ENCODE assay signal across 8 mouse cellular contexts in the genomic region with DNA sequence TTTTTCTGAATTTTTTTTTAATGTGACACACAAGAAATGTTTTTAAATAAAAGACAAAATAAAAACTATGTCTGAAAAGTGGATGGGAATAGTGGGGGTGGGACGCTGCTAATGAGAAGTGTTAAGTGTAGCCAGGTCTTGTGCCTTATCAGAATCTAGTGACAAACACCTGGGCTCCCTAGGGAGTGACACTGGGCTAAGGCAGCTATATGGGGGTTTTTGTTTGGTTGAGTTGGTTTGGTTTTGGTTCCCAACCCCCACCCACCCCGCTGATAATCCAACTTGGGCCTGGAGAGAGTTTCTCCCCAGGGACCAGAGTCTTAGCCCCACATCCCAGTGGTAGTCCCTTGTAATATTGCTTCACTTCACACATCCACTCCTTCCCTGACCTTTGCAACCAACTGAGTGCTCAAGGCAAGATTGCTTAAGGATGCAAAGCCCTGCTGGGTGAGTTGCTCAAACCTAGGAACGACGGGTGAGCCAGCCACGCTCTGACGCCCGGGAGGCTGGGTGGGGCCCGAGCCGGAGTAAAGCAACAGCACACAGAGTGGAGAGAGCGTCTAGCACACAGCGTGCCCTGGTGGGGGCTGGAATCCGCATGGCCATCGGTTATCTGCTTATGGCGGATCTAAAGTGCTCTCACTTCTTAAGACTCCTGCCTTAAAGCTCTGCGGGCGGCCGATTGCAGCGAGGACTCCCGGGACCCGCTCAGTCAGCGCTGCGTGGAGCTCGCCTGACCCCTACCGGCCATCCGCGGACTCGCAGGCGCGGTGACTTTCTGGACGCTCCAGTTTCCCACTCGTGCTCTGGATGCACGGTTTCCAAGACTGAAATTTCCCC. TPM values are rescaled to one million over a fixed set of nuclear protein-coding genes. Genes with fewer than 3 reads are reported as not detected.
DNase-seq lines count a peak whose midpoint lies in the region; ATAC-seq and TF ChIP-seq lines count a peak whose summit lies in the region.

No protein-coding gene starts in this region.

- H3K27ac ChIP-seq in heart, embryonic 14.5 days (replicated peaks in 1 of 2; ENCODE audit: control insufficient read depth in 1 of 2, insufficient read depth in 1 of 2, low read depth in 2 of 2, low read length in 2 of 2), result no peak overlapping the region
- peak overlapping the region; percentile 29; the same call in 1 of the 2 replicates for H3K27ac ChIP-seq in liver, embryonic 14.5 days
- no peak overlapping the region for H3K27ac ChIP-seq in neural tube, embryonic 11.5 days (ENCODE audit: low read depth, low read length)
- H3K27ac ChIP-seq in stomach, embryonic 16.5 days (ENCODE audit: low read length), result 0 out of 2 replicates have a peak overlapping the region, but pooled peaks have one; percentile 19

- peak overlapping the region; percentile 74 for H3K4me2 ChIP-seq in heart, embryonic 14.5 days (ENCODE audit: low read length)
- peak overlapping the region; percentile 90 for H3K4me2 ChIP-seq in liver, embryonic 14.5 days (ENCODE audit: low read depth)
- H3K4me2 ChIP-seq in neural tube, embryonic 11.5 days (ENCODE audit: low read depth), result peak overlapping the region; percentile 70
- peak overlapping the region; percentile 76 for H3K4me2 ChIP-seq in stomach, embryonic 16.5 days (ENCODE audit: low read depth, low read length)

- peaks cover 5 to 22% of the 10 kb centered on the region in 2 experiments for H3K4me1 ChIP-seq in heart, embryonic 14.5 days (ENCODE audit: control insufficient read depth in 2 of 2, insufficient read depth in 2 of 2, low read length in 2 of 2)
- H3K4me1 ChIP-seq in liver, embryonic 14.5 days (replicated peaks; ENCODE audit: control insufficient read depth in 2 of 2, insufficient read depth in 2 of 2, low read length in 1 of 2), result peaks cover 13 to 17% of the 10 kb centered on the region in 2 experiments
- no peaks in the 10 kb centered on the region; the same call in 1 of the 2 replicates for H3K4me1 ChIP-seq in neural tube, embryonic 11.5 days (ENCODE audit: control insufficient read depth, insufficient read depth, low read length)
- peaks cover 8% of the 10 kb centered on the region; the same call in 1 of the 2 replicates for H3K4me1 ChIP-seq in stomach, embryonic 16.5 days (ENCODE audit: control insufficient read depth, insufficient read depth, low read length)

- DNase-seq in CD4-positive helper T cell, adult 2 months (ENCODE audit: low read depth, low spot score), result peak; percentile 74
- DNase-seq in brain, embryonic 18.5 days (ENCODE audit: low read depth, low spot score), result peak; percentile 43
- DNase-seq in kidney, postnatal 14 days, result peak; percentile 88
- peak in 1 of 3 experiments; percentile 62 for DNase-seq in liver, embryonic 14.5 days (ENCODE audit: low read depth in 3 of 3, low spot score in 3 of 3)
- DNase-seq in neural tube, embryonic 11.5 days (ENCODE audit: low spot score), result peak; percentile 87

- peak overlapping the region; percentile 65; the same call in 1 of the 2 replicates for H3K9ac ChIP-seq in heart, embryonic 14.5 days (ENCODE audit: low read length)
- peak overlapping the region; percentile 53 for H3K9ac ChIP-seq in liver, embryonic 14.5 days (replicated peaks)
- H3K9ac ChIP-seq in neural tube, embryonic 11.5 days (ENCODE audit: low read length), result peak overlapping the region; percentile 20
- peak overlapping the region; percentile 73 for H3K9ac ChIP-seq in stomach, embryonic 16.5 days (ENCODE audit: low read length)

- ATAC-seq in erythroid progenitor cell, adult 5-6 weeks (replicated peaks; ENCODE audit: low FRiP score, poor library complexity, severe bottlenecking), result peak; percentile 71
- ATAC-seq in heart, embryonic 14.5 days (ENCODE audit: insufficient number of reproducible peaks, insufficient read depth, low FRiP score, low read depth), result peak; percentile 49
- peak; percentile 43 for ATAC-seq in liver, embryonic 14.5 days (ENCODE audit: insufficient read depth)
- ATAC-seq in neural tube, embryonic 11.5 days (ENCODE audit: insufficient read depth, low FRiP score, low TSS enrichment), result peak; percentile 69
- peak; percentile 84 for ATAC-seq in stomach, embryonic 16.5 days (ENCODE audit: insufficient read depth, low FRiP score)

- H3K9me3 ChIP-seq in heart, embryonic 14.5 days (ENCODE audit: control insufficient read depth, low read length), result no peaks in the 10 kb centered on the region
- no peaks in the 10 kb centered on the region for H3K9me3 ChIP-seq in liver, embryonic 14.5 days (ENCODE audit: control insufficient read depth, low read length)
- H3K9me3 ChIP-seq in neural tube, embryonic 11.5 days (ENCODE audit: control insufficient read depth, low read length), result no peaks in the 10 kb centered on the region
- no peaks in the 10 kb centered on the region for H3K9me3 ChIP-seq in stomach, embryonic 16.5 days (replicated peaks; ENCODE audit: control insufficient read depth, low read length)

- TF ChIP-seq CTCF in liver, embryonic 14.5 days (IDR thresholded peaks at IDR 0.05; ENCODE audit: low read depth), result peak; percentile 100

- peaks cover 5% of the 10 kb centered on the region; the same call in 1 of the 2 replicates for H3K36me3 ChIP-seq in heart, embryonic 14.5 days (ENCODE audit: control insufficient read depth, insufficient read depth, low read length)
- no peaks in the 10 kb centered on the region for H3K36me3 ChIP-seq in liver, embryonic 14.5 days (replicated peaks; ENCODE audit: control insufficient read depth, insufficient read depth, low read depth)
- H3K36me3 ChIP-seq in neural tube, embryonic 11.5 days (ENCODE audit: control insufficient read depth, insufficient read depth, low read length), result no peaks in the 10 kb centered on the region
- H3K36me3 ChIP-seq in stomach, embryonic 16.5 days (ENCODE audit: control insufficient read depth, insufficient read depth, low read length), result no peaks in the 10 kb centered on the region

- H3K27me3 ChIP-seq in heart, embryonic 14.5 days (ENCODE audit: control insufficient read depth, insufficient read depth, low read length), result peaks cover 24% of the 10 kb centered on the region
- H3K27me3 ChIP-seq in liver, embryonic 14.5 days (ENCODE audit: control insufficient read depth, insufficient read depth, low read length), result no peaks in the 10 kb centered on the region
- 0 out of 2 replicates have a peak, but pooled peaks cover 2% of the 10 kb centered on the region for H3K27me3 ChIP-seq in neural tube, embryonic 11.5 days (ENCODE audit: control insufficient read depth, insufficient read depth, low read length)
- H3K27me3 ChIP-seq in stomach, embryonic 16.5 days (ENCODE audit: control insufficient read depth, insufficient read depth, low read length), result peaks cover 3% of the 10 kb centered on the region; the same call in 1 of the 2 replicates

- H3K4me3 ChIP-seq in heart, embryonic 14.5 days (ENCODE audit: control insufficient read depth in 1 of 2, insufficient read depth in 1 of 2, low read depth in 1 of 2, low read length in 2 of 2), result peak overlapping the region; percentile 31 to 38
- peak overlapping the region; percentile 53 to 59 for H3K4me3 ChIP-seq in liver, embryonic 14.5 days (ENCODE audit: insufficient read depth in 1 of 2, low read depth in 2 of 2, low read length in 2 of 2)
- peak overlapping the region; percentile 27; the same call in 1 of the 2 replicates for H3K4me3 ChIP-seq in neural tube, embryonic 11.5 days (ENCODE audit: low read depth, low read length)
- H3K4me3 ChIP-seq in stomach, embryonic 16.5 days (replicated peaks; ENCODE audit: low read length), result peak overlapping the region; percentile 46

- 3% methylated on average over 32 of the region's 32 CpGs for WGBS in heart, embryonic 14.5 days
- 4% methylated on average over 32 of the region's 32 CpGs for whole genome bisulfite sequencing in liver, embryonic 14.5 days (ENCODE audit: insufficient replicate concordance)
- WGBS in neural tube, embryonic 11.5 days, result 2% methylated on average over 32 of the region's 32 CpGs
- WGBS in stomach, embryonic 16.5 days, result 3% methylated on average over 32 of the region's 32 CpGs

- TF ChIP-seq EP300 in liver, embryonic 14.5 days (IDR thresholded peaks at IDR 0.05; ENCODE audit: low read depth), result no peak

RNA-seq across cellular contexts. Expression of a gene that starts 17.1 kb away (rescaled TPM):
- total RNA-seq in erythroid progenitor cell, adult 5-6 weeks (2015; ENCODE audit: low replicate concordance), result 7.6 and 8.8 TPM in 2 replicates
- total RNA-seq in erythroid progenitor cell, adult 5-6 weeks (2017; ENCODE audit: low replicate concordance), result 14.5 and 15.1 TPM in 2 replicates
- polyA plus RNA-seq in heart, embryonic 14.5 days (2014; fragmentation: Nextera tagmentation; extraction: Ambion mirVana), result 1.0 and 1.6 TPM in 2 replicates
- polyA plus RNA-seq in liver, embryonic 14.5 days (2012; rRNA removed), result 4.9 and 5.2 TPM in 2 replicates
- 0.83 and 1.0 TPM in 2 replicates for polyA plus RNA-seq in liver, embryonic 14.5 days (2014; fragmentation: Nextera tagmentation; extraction: Ambion mirVana)
- polyA plus RNA-seq in neural tube, embryonic 11.5 days (2014; fragmentation: Nextera tagmentation; extraction: Ambion mirVana), result 1.5 TPM in 2 replicates
- 3.4 and 3.6 TPM in 2 replicates for polyA plus RNA-seq in stomach, embryonic 16.5 days (2015; fragmentation: Nextera tagmentation; extraction: Ambion mirVana)

RNA-seq across cellular contexts. Expression of a gene that starts 21.3 kb away (rescaled TPM):
- total RNA-seq in erythroid progenitor cell, adult 5-6 weeks (2015; ENCODE audit: low replicate concordance), result 5.4 and 6.3 TPM in 2 replicates
- total RNA-seq in erythroid progenitor cell, adult 5-6 weeks (2017; ENCODE audit: low replicate concordance), result 1.9 and 7.3 TPM in 2 replicates
- 70.6 and 75.6 TPM in 2 replicates for polyA plus RNA-seq in heart, embryonic 14.5 days (2014; fragmentation: Nextera tagmentation; extraction: Ambion mirVana)
- 23.1 and 26.3 TPM in 2 replicates for polyA plus RNA-seq in liver, embryonic 14.5 days (2012; rRNA removed)
- polyA plus RNA-seq in liver, embryonic 14.5 days (2014; fragmentation: Nextera tagmentation; extraction: Ambion mirVana), result 23.3 and 27.4 TPM in 2 replicates
- polyA plus RNA-seq in neural tube, embryonic 11.5 days (2014; fragmentation: Nextera tagmentation; extraction: Ambion mirVana), result 52.1 and 53.0 TPM in 2 replicates
- 64.3 and 65.4 TPM in 2 replicates for polyA plus RNA-seq in stomach, embryonic 16.5 days (2015; fragmentation: Nextera tagmentation; extraction: Ambion mirVana)

RNA-seq across cellular contexts. Expression of a gene that starts 43.2 kb away (rescaled TPM):
- not detected in 2 replicates for total RNA-seq in erythroid progenitor cell, adult 5-6 weeks (2015; ENCODE audit: low replicate concordance)
- total RNA-seq in erythroid progenitor cell, adult 5-6 weeks (2017; ENCODE audit: low replicate concordance), result 0.77 TPM in 1 of 2 replicates, not detected in the other
- polyA plus RNA-seq in heart, embryonic 14.5 days (2014; fragmentation: Nextera tagmentation; extraction: Ambion mirVana), result 21.3 and 25.7 TPM in 2 replicates
- polyA plus RNA-seq in liver, embryonic 14.5 days (2012; rRNA removed), result 3.6 and 3.7 TPM in 2 replicates
- 4.2 and 4.3 TPM in 2 replicates for polyA plus RNA-seq in liver, embryonic 14.5 days (2014; fragmentation: Nextera tagmentation; extraction: Ambion mirVana)
- 23.4 and 26.0 TPM in 2 replicates for polyA plus RNA-seq in neural tube, embryonic 11.5 days (2014; fragmentation: Nextera tagmentation; extraction: Ambion mirVana)
- 20.1 and 21.1 TPM in 2 replicates for polyA plus RNA-seq in stomach, embryonic 16.5 days (2015; fragmentation: Nextera tagmentation; extraction: Ambion mirVana)

Comparison
In these comparisons a context has a peak if more than half of its experiments do, and no peak if none do; other contexts are left out.
1. H3K27ac ChIP-seq: peak in liver, embryonic 14.5 days (single experiment) and stomach, embryonic 16.5 days (single experiment); none in heart, embryonic 14.5 days (0 of 2) and neural tube, embryonic 11.5 days (single experiment).
2. H3K9ac ChIP-seq: peak in every context shown above with its lines; median percentile 73 in stomach, embryonic 16.5 days; 65 in heart, embryonic 14.5 days; 53 in liver, embryonic 14.5 days; 20 in neural tube, embryonic 11.5 days.
3. Peak in every context shown above with its lines, with median percentiles within 50 percentile points of each other: ATAC-seq, H3K4me2 ChIP-seq and H3K4me3 ChIP-seq.